In the genomic region with DNA sequence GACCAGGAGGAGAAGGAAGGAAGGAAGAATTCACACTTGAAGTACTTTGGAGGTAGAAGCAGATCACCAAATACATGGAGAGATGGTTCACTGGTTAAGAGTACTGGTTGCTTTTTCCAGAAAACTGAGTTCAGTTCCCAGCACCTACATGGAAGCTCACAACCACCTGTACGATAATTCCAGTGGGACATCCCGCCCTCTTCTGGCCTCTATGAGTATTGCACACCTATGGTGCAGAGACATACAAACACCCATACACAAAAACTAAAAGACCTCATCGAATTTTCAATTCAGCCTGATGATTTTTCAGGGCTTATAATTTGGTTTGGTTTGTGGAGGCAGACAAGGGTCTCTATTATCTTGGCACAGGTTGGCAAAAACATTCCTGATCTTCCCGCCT, we compare ENCODE assay signal across 20 mouse cellular contexts. TPM values are rescaled to one million over a fixed set of nuclear protein-coding genes. Genes with fewer than 3 reads are reported as not detected.
DNase-seq lines count a peak whose midpoint lies in the region; TF ChIP-seq lines count a peak whose summit lies in the region.
"Had no signal": no experiment of that assay in that cellular context is flagged by ENCODE, and none has a peak within 500 bp of the region (broad histone marks: within the 10 kb centered on the region; RNA-seq: fewer than 3 reads in every experiment).

No protein-coding gene starts in this region.

- no peak for DNase-seq in gastrocnemius, adult 2 months
- DNase-seq in gastrocnemius, postnatal 25 days: no peak
- no peak for DNase-seq in left cerebral cortex, adult 2 months (ENCODE audit: extremely low spot score in 1 of 2, low spot score in 2 of 2)
- no peak for DNase-seq in left cerebral cortex, adult 11 months (ENCODE audit: low spot score)
- DNase-seq in ES-CJ7 (ENCODE audit: low read depth, low spot score): peak; percentile 33
- peak; percentile 2 for DNase-seq in splenic B cell, adult 2 months (ENCODE audit: low read depth, low spot score)
- no peak for DNase-seq in adrenal gland, postnatal 10 days
- DNase-seq: adrenal gland, postnatal 36 days; cerebellum, adult 11 months; cerebellum, postnatal 14 days; forebrain, postnatal 0 days; kidney, adult 18-20 months; thymus, adult 18-20 months; thymus, postnatal 4 days had no signal

- peak; percentile 21; the same call in 1 of the 2 replicates for TF ChIP-seq CTCF in gastrocnemius, adult 2 months (IDR thresholded peaks at IDR 0.05)
- TF ChIP-seq CTCF in left cerebral cortex, adult 2 months (IDR thresholded peaks at IDR 0.05): peak; percentile 1

- no peak overlapping the region for H3K27ac ChIP-seq in gastrocnemius, adult 2 months
- H3K27ac ChIP-seq in left cerebral cortex, adult 2 months: no peak overlapping the region
- H3K27ac ChIP-seq: embryonic facial prominence, embryonic 12.5 days; heart, embryonic 15.5 days; hindbrain, embryonic 10.5 days; hindbrain, postnatal 0 days; liver, embryonic 12.5 days; lung, embryonic 15.5 days had no signal

- H3K27me3 ChIP-seq in splenic B cell, adult 2 months (ENCODE audit: control insufficient read depth, insufficient read depth, low read length, poor library complexity, severe bottlenecking): no peaks in the 10 kb centered on the region

- H3K4me3 ChIP-seq in gastrocnemius, adult 2 months: no peak overlapping the region
- H3K4me3 ChIP-seq in left cerebral cortex, adult 2 months: no peak overlapping the region
- H3K4me3 ChIP-seq: embryonic facial prominence, embryonic 12.5 days; heart, embryonic 15.5 days; hindbrain, embryonic 10.5 days; liver, embryonic 12.5 days; lung, embryonic 15.5 days had no signal

- H3K36me3 ChIP-seq in splenic B cell, adult 2 months (ENCODE audit: control insufficient read depth, insufficient read depth, low read length, poor library complexity, severe bottlenecking): no peaks in the 10 kb centered on the region
- H3K36me3 ChIP-seq: embryonic facial prominence, embryonic 12.5 days; heart, embryonic 15.5 days; hindbrain, embryonic 10.5 days; liver, embryonic 12.5 days; lung, embryonic 15.5 days had no signal

- intact Hi-C loops in gastrocnemius, adult 2 months (cut with DNase I): no loop called here
- intact Hi-C loops in left cerebral cortex, adult 2 months (cut with DNase I): no loop called here

RNA-seq across cellular contexts. Expression of gene Zfx, which starts 6.2 kb away (rescaled TPM):
- 10 to 100 TPM; 17.9 to 23.4 TPM for total RNA-seq in gastrocnemius, adult 2 months (2021)
- total RNA-seq in gastrocnemius, postnatal 25 days (2021): 10 to 100 TPM; 16.0 to 20.2 TPM
- total RNA-seq in left cerebral cortex, adult 2 months (2021): 10 to 100 TPM; 37.2 to 37.6 TPM
- 10 to 100 TPM; 27.0 to 36.8 TPM for total RNA-seq in adrenal gland, postnatal 10 days (2021)

Comparison
In these comparisons a context has a peak if more than half of its experiments do, and no peak if none do; other contexts are left out.
1. DNase-seq: peak in ES-CJ7 (single experiment) and splenic B cell, adult 2 months (single experiment); none in gastrocnemius, adult 2 months (single experiment), gastrocnemius, postnatal 25 days (single experiment), left cerebral cortex, adult 2 months (0 of 2), left cerebral cortex, adult 11 months (single experiment) and adrenal gland, postnatal 10 days (single experiment).